Mouse (Mus musculus) liver, embryonic 14.5 days (tissue): ENCODE measurements around the gene Pgs1.

Experiments used
- CTCF ChIP-seq: IDR thresholded peaks from 2 replicates; pipeline ENCODE4 v1.5.1; 2016; ENCODE audit warnings: antibody characterized with exemption, low read depth, control low read depth
- EP300 ChIP-seq: IDR thresholded peaks from 2 replicates; pipeline ENCODE4 v1.6.1; 2016; ENCODE audit warnings: antibody characterized with exemption, low read depth

DNA sequence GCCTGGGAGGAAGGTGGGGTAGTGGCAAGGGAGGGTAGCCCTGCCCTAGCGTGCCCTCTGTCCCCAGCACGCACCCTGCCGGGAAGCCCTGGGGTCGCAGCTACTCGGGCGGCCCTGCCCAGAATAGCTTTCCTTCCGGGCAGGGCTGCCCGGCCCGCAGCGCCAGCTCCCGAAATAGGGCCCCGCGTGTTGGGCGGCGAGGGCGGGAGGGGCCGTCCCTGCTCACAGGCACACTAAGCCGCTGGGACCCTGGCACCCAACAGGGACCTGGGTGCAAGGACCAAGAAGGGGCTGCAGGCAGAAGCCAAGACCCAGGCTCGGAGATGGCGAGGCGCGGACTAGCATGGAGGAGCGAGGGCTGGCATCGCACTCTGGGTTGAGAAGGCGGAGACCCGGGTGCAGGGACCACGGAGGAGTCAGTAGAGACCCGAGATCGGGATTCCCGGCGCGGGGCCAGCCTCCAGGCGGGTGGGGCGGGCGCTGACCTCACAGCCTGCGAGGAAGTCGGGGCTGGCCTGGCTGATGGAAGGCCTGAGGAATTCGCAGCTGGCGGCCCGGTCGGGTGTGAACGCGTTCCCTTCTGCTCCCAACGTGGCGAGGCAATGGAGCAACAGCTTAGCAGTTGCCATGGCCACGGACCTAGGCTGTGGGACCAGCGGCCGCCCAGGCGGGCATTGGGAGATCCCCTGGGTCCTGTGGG, 36.5 kb upstream of the Pgs1 start:
- TF ChIP-seq EP300 = no peak
- TF ChIP-seq CTCF = 0 out of 2 replicates have a peak, but pooled peaks have one; percentile 16
